Mouse (Mus musculus): ENCODE measurements around the gene Itsn2.

DNA sequence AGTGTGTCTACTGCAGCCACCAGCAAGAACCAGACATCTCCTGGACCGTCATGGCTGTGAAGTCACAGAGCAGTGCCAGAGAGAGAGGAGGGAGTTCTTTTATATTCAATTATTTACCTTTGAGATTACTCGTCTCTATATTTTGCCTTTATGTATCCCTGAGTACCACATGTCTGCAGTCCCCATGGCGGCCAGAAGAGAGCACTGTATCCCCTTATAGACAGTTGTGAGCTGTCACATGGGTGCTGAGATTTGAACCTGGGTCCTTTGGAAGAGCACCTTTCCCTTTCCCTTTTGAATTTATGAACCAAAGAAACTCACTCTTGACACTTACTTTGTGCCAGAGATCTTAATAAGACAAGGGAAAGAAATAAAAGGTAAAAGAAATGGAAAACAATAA lies 136.7 kb downstream of the Itsn2 start:
- no peak for TF ChIP-seq POLR2A (IDR thresholded peaks at IDR 0.05; ENCODE audit: low read depth, low read length)
- peak in 1 of 2 experiments; percentile 33; a peak in 2 of 4 replicates for TF ChIP-seq CTCF (conservative IDR thresholded peaks at IDR 0.05 in 1 of 2, IDR thresholded peaks at IDR 0.05 in 1 of 2; ENCODE audit: low read depth in 2 of 2, low read length in 2 of 2)
- no peak for TF ChIP-seq RCOR1 (conservative IDR thresholded peaks at IDR 0.05; ENCODE audit: low read depth, low read length)
- TF ChIP-seq ZKSCAN1 (IDR thresholded peaks at IDR 0.05; ENCODE audit: borderline replicate concordance, low read depth, low read length), result no peak
- TF ChIP-seq E2F4 (IDR thresholded peaks at IDR 0.05; ENCODE audit: insufficient replicate concordance, low read depth, low read length), result no peak
- no peak for TF ChIP-seq MXI1 (IDR thresholded peaks at IDR 0.05; ENCODE audit: low read depth, low read length)
